Mouse (Mus musculus) C2C12 (cell line): ENCODE results near the gene Ncf1. TPM values are rescaled to one million over a fixed set of nuclear protein-coding genes. Genes with fewer than 3 reads are reported as not detected.

Experiments used
- H3K27me3 ChIP-seq: one replicate; pipeline ENCODE4 v1.6.1; 2011; ENCODE audit not compliant: control insufficient read depth, insufficient read depth, insufficient read length
- H3K36me3 ChIP-seq: one replicate; pipeline ENCODE4 v1.6.1; 2011; ENCODE audit not compliant: control insufficient read depth, insufficient read depth
- H3K4me3 ChIP-seq: one replicate; pipeline ENCODE4 v1.5.1; 2011; ENCODE audit warnings: mild to moderate bottlenecking, control low read depth; ENCODE audit not compliant: poor library complexity, insufficient read depth, severe bottlenecking
- H3K79me2 ChIP-seq: one replicate; pipeline ENCODE4 v1.6.1; 2011; ENCODE audit not compliant: control insufficient read depth, insufficient read depth
- H3K79me3 ChIP-seq: one replicate; pipeline ENCODE4 v1.6.1; 2011; ENCODE audit warnings: low read depth, control low read depth
- H3ac ChIP-seq: one replicate; pipeline ENCODE3; 2011; ENCODE audit warnings: low read depth; ENCODE audit not compliant: control insufficient read depth, insufficient read length
- CEBPB ChIP-seq: IDR thresholded peaks from one replicate; pipeline ENCODE4 v1.6.1; 2011; ENCODE audit warnings: low read depth, mild to moderate bottlenecking, control low read depth, moderate library complexity
- CTCF ChIP-seq: IDR thresholded peaks from one replicate; pipeline ENCODE4 v1.5.1; 2011; ENCODE audit not compliant: control insufficient read depth, insufficient read depth, insufficient read length
- FOSL1 ChIP-seq: IDR thresholded peaks from one replicate; pipeline ENCODE4 v1.8.0; 2011; ENCODE audit warnings: mild to moderate bottlenecking, low read length; ENCODE audit not compliant: poor library complexity, insufficient read depth, severe bottlenecking
- MAX ChIP-seq: IDR thresholded peaks from one replicate; pipeline ENCODE4 v1.6.1; 2011; ENCODE audit warnings: mild to moderate bottlenecking, control low read depth
- MYOD1 ChIP-seq: IDR thresholded peaks from one replicate; pipeline ENCODE4 v1.6.1; 2011; ENCODE audit warnings: low read depth; ENCODE audit not compliant: control insufficient read depth, insufficient read length
- MYOG ChIP-seq: IDR thresholded peaks from one replicate; pipeline ENCODE4 v1.6.1; 2011; ENCODE audit not compliant: control insufficient read depth, insufficient read length; ENCODE audit errors: extremely low read depth
- USF1 ChIP-seq: IDR thresholded peaks from one replicate; pipeline ENCODE4 v1.6.1; 2011; ENCODE audit warnings: low read depth, mild to moderate bottlenecking, control low read depth, moderate library complexity
- polyA plus RNA-seq: library from polyadenylated mRNA; unstranded; fragments of >200 nt; fragmentation: generic; extraction: Trizol; gene quantifications from one replicate; pipeline ENCODE4 v1.2.1, GENCODE M21; 2012; ENCODE audit warnings: missing spikeins

Ncf1 gene
- polyA plus RNA-seq, 1 experiment = 0.01 TPM

- H3ac ChIP-seq = peak overlapping the region; percentile 42
- peak overlapping the region; percentile 82 for H3K4me3 ChIP-seq
- no peak for TF ChIP-seq CTCF
- no peak for TF ChIP-seq FOSL1
- no peak for TF ChIP-seq MAX
- TF ChIP-seq MYOD1 = no peak
- TF ChIP-seq CEBPB = no peak
- TF ChIP-seq USF1 = no peak
- TF ChIP-seq MYOG = no peak
- no peaks in the 10 kb centered on the region for H3K27me3 ChIP-seq
- peaks cover 53% of the 10 kb centered on the region for H3K79me2 ChIP-seq
- peaks cover 18% of the 10 kb centered on the region for H3K36me3 ChIP-seq
- peaks cover 29% of the 10 kb centered on the region for H3K79me3 ChIP-seq
Measured at GRCm38 (mm10) chr5:134175696-134176095, 53.7 kb downstream of the Ncf1 start.

GRCm38 (mm10) chr5:134173206-134173605 lies 56.2 kb downstream of the Ncf1 start:
- Histone ChIP-seq H3K79me3 (peaks cover 29% of the 10 kb centered on the region), H3K79me2 (peaks cover 63% of the 10 kb centered on the region), H3ac (no peak overlapping the region), H3K36me3 (peaks cover 24% of the 10 kb centered on the region), H3K4me3 (no peak overlapping the region), H3K27me3 (no peaks in the 10 kb centered on the region)
- TF ChIP-seq CEBPB = no peak
- peak; percentile 55 for TF ChIP-seq CTCF
- no peak for TF ChIP-seq MYOG
- TF ChIP-seq MAX = no peak
- no peak for TF ChIP-seq MYOD1
- no peak for TF ChIP-seq FOSL1
- TF ChIP-seq USF1 = no peak

- Histone ChIP-seq H3ac (no peak overlapping the region), H3K79me3 (peaks cover 22% of the 10 kb centered on the region), H3K79me2 (peaks cover 42% of the 10 kb centered on the region), H3K4me3 (no peak overlapping the region), H3K27me3 (no peaks in the 10 kb centered on the region), H3K36me3 (peaks cover 44% of the 10 kb centered on the region)
- TF ChIP-seq USF1 (no peak), CTCF (no peak), FOSL1 (no peak), MAX (no peak), MYOD1 (no peak), CEBPB (no peak), MYOG (no peak)
Measured at GRCm38 (mm10) chr5:134170167-134170566, 59.3 kb downstream of the Ncf1 start.

Other genes with a start within 250 kb of the Ncf1 start
- 3.0 TPM for gene Castor2, start 129.9 kb downstream of the Ncf1 start, polyA plus RNA-seq
- gene Rcc1l, start 52.9 kb downstream of the Ncf1 start, polyA plus RNA-seq = 28.8 TPM
- gene Gtf2ird2, start 45.6 kb downstream of the Ncf1 start, polyA plus RNA-seq = 4.2 TPM
- 75.9 TPM for gene Gtf2i, start 85.1 kb upstream of the Ncf1 start, polyA plus RNA-seq
- 48.6 TPM for gene Gtf2ird1, start 227.1 kb upstream of the Ncf1 start, polyA plus RNA-seq